Mouse (Mus musculus) ES-Bruce4 (cell line): ENCODE data around the gene Akap8l.

Experiments
- CTCF ChIP-seq: IDR thresholded peaks from one replicate; pipeline ENCODE4 v1.8.1; 2011; ENCODE audit warnings: low read depth, low read length
- EP300 ChIP-seq: IDR thresholded peaks from 2 replicates; pipeline ENCODE4 v1.6.1; 2011; ENCODE audit warnings: low read depth, low read length; ENCODE audit not compliant: insufficient read depth
- POLR2A ChIP-seq: IDR thresholded peaks from one replicate; pipeline ENCODE4 v1.8.1; 2011; ENCODE audit warnings: low read length; ENCODE audit not compliant: insufficient read depth

DNA sequence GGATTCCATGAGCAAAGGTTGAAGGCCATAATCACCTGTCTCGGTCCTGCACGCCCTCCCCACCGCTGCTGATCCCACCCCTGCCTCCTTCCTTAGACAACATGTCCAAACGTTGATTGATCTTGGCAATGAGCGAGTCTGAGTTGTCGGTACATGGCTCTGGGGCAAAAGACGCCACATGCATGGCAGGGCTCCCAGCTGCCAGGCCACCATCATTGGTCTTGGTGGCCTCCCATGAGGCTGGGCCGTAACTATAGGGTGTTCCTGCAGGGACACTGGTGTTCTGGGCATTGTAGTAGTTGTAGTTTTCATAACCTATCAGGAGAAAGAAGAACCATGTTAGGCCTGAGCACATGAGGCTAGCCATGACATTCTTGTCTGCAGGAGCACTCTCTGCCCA is 33.4 kb downstream of the Akap8l start:
- TF ChIP-seq CTCF (no peak), POLR2A (no peak), EP300 (no peak)
